Mouse (Mus musculus) spleen, adult 18-20 months (tissue): Measurements from ENCODE around the gene Lsg1.

Source experiments
- DNase-seq, 2 experiments: peaks; one replicate each; pipeline ENCODE4 v3.0.0; 2022; ENCODE audit warnings: mixed read lengths in 2 of 2

Gene Lsg1

GRCm38 (mm10) chr16:30549966-30550747, 37.2 kb downstream of the Lsg1 start:
- peak; percentile 51 to 82 for DNase-seq

- no peak for DNase-seq
These were observed 37.9 kb downstream of the Lsg1 start for GRCm38 (mm10) chr16:30549516-30549915.

GRCm38 (mm10) chr16:30548291-30548690, 39.1 kb downstream of the Lsg1 start:
- no peak for DNase-seq

GRCm38 (mm10) chr16:30544693-30545092, 42.7 kb downstream of the Lsg1 start:
- DNase-seq, result no peak

- DNase-seq, result no peak
These were observed 44.0 kb downstream of the Lsg1 start for GRCm38 (mm10) chr16:30543386-30543785.

- no peak for DNase-seq
These were observed 44.6 kb downstream of the Lsg1 start for GRCm38 (mm10) chr16:30542826-30543225.

- DNase-seq, result no peak
These were observed 47.0 kb downstream of the Lsg1 start for GRCm38 (mm10) chr16:30540107-30541001.

- peak in 1 of 2 experiments; percentile 59 for DNase-seq
These were observed 48.0 kb downstream of the Lsg1 start for GRCm38 (mm10) chr16:30539433-30539832.

- DNase-seq, result no peak
These were observed 52.3 kb downstream of the Lsg1 start for GRCm38 (mm10) chr16:30535075-30535474.

- DNase-seq, result no peak
These were observed 53.8 kb downstream of the Lsg1 start for GRCm38 (mm10) chr16:30533592-30533991.

GRCm38 (mm10) chr16:30532929-30533328, 54.5 kb downstream of the Lsg1 start:
- DNase-seq, result no peak

GRCm38 (mm10) chr16:30531761-30532406, 55.5 kb downstream of the Lsg1 start:
- DNase-seq, result peak in 1 of 2 experiments; percentile 42

GRCm38 (mm10) chr16:30530815-30531214, 56.6 kb downstream of the Lsg1 start:
- DNase-seq, result no peak

GRCm38 (mm10) chr16:30528386-30528785, 59.0 kb downstream of the Lsg1 start:
- DNase-seq, result no peak

GRCm38 (mm10) chr16:30527889-30528288, 59.5 kb downstream of the Lsg1 start:
- DNase-seq, result no peak

- no peak for DNase-seq
These were observed 61.6 kb downstream of the Lsg1 start for GRCm38 (mm10) chr16:30525756-30526155.

GRCm38 (mm10) chr16:30524481-30524880, 62.9 kb downstream of the Lsg1 start:
- no peak for DNase-seq

- no peak for DNase-seq
These were observed 65.0 kb downstream of the Lsg1 start for GRCm38 (mm10) chr16:30522253-30522940.

- no peak for DNase-seq
These were observed 66.2 kb downstream of the Lsg1 start for GRCm38 (mm10) chr16:30521147-30521546.

- DNase-seq, result peak; percentile 41 to 81
These were observed 67.0 kb downstream of the Lsg1 start for GRCm38 (mm10) chr16:30520361-30520823.

GRCm38 (mm10) chr16:30518635-30519034, 68.8 kb downstream of the Lsg1 start:
- no peak for DNase-seq

GRCm38 (mm10) chr16:30517666-30518283, 69.6 kb downstream of the Lsg1 start:
- DNase-seq, result no peak
